Mouse (Mus musculus) heart, postnatal 0 days (tissue): ENCODE results near the gene Fah. TPM values are rescaled to one million over a fixed set of nuclear protein-coding genes. Genes with fewer than 3 reads are reported as not detected.

Experiments used
- ATAC-seq: fragments of 200-750 bp; cut with Nextera tagmentation; 2 replicates; pipeline ENCODE4 v1.8.0; 2017; ENCODE audit warnings: low read depth, moderate number of reproducible peaks, moderate library complexity; ENCODE audit not compliant: insufficient read depth
- DNase-seq: peaks from one replicate; pipeline ENCODE4 v3.0.0-alpha.2; 2016; ENCODE audit warnings: low spot score
- H3K27ac ChIP-seq: fragments of 300-500 bp; sonication (generic); 2 replicates; pipeline ENCODE4 v1.5.1; 2014; ENCODE audit warnings: low read depth, mild to moderate bottlenecking
- H3K27me3 ChIP-seq: fragments of 300-500 bp; sonication (generic); 2 replicates; pipeline ENCODE4 v1.6.1; 2014; ENCODE audit warnings: low read length, mixed read lengths; ENCODE audit not compliant: control insufficient read depth, insufficient read depth
- H3K36me3 ChIP-seq: fragments of 300-500 bp; sonication (generic); replicated peaks from 2 replicates; pipeline ENCODE4 v1.6.1; 2014; ENCODE audit warnings: low read length, mixed read lengths; ENCODE audit not compliant: control insufficient read depth, insufficient read depth
- H3K4me1 ChIP-seq: fragments of 300-500 bp; sonication (generic); 2 replicates; pipeline ENCODE4 v1.6.1; 2014; ENCODE audit warnings: antibody characterized with exemption; ENCODE audit not compliant: control insufficient read depth, insufficient read depth
- H3K4me2 ChIP-seq: fragments of 300-500 bp; sonication (generic); 2 replicates; pipeline ENCODE4 v1.6.1; 2014; ENCODE audit warnings: low read depth, mild to moderate bottlenecking, low read length, moderate library complexity
- H3K4me3 ChIP-seq: fragments of 300-500 bp; sonication (generic); 2 replicates; pipeline ENCODE4 v1.5.1; 2014; ENCODE audit warnings: low read depth, low read length
- H3K9ac ChIP-seq: fragments of 300-500 bp; sonication (generic); replicated peaks from 2 replicates; pipeline ENCODE4 v1.6.1; 2014; ENCODE audit warnings: low read depth, low read length, mixed read lengths
- H3K9me3 ChIP-seq: fragments of 300-500 bp; sonication (generic); replicated peaks from 2 replicates; pipeline ENCODE4 v1.6.1; 2016; ENCODE audit warnings: low read length; ENCODE audit not compliant: control insufficient read depth
- CTCF ChIP-seq: IDR thresholded peaks from 2 replicates; pipeline ENCODE4 v1.5.1; 2016; ENCODE audit warnings: antibody characterized with exemption, control low read depth, low read depth
- EP300 ChIP-seq: IDR thresholded peaks from 2 replicates; pipeline ENCODE4 v1.6.1; 2016; ENCODE audit warnings: antibody characterized with exemption, low read depth
- WGBS: fragments of 180-500 bp; shearing (Covaris S2); extraction: QIAGEN DNeasy Blood & Tissue Kit; methylation state at CpG from one replicate; pipeline ENCODE4 v1.1.7; 2014; 5-methylcytosine and 5-hydroxymethylcytosine counted together
- polyA plus RNA-seq: library from polyadenylated mRNA; unstranded; fragments of >200 nt; fragmentation: Nextera tagmentation; extraction: Ambion mirVana; gene quantifications from 2 replicates; pipeline ENCODE4 v1.2.1, GENCODE M21; 2015
- total RNA-seq: library from RNA; depleted of rRNA; stranded (reverse); fragments of >200 nt; gene quantifications from 2 replicates; pipeline ENCODE4 v1.2.3, GENCODE M21; 2014; ENCODE audit warnings: low replicate concordance; rRNA removed

Fah gene
- 2.2 and 20.2 TPM in 2 replicates for total RNA-seq
- 4.0 and 4.5 TPM in 2 replicates for polyA plus RNA-seq

DNA sequence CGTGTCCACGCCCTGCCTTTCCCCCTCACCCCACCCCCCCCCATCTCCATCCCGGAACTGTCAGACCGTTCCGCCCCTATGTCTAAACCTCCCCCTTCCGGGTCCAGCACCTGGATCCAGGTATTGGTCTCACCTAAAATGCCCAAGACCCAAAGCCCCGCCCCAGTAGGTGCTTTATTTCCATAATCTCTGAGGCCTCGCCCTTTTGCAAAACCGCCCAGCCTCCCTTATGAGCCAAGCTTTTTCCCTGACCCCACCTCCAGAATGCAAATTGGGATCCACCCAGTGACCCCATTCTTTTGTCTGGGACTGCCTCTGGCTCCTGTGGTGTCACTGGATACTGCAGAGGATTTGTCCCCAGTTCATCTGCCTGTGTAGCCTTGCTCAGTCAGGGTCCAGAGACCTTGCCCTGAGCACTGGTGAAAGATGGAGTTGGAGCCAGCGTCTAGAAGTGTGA is at the start of gene Fah:
Gene Fah (minus strand): TSS at position 430 of the 457 bp plus-strand sequence.
- no peak for TF ChIP-seq CTCF
- Histone ChIP-seq H3K27me3 (no peaks in the 10 kb centered on the region), H3K27ac (no peak within 1 kb of the TSS), H3K36me3 (no peaks in the 10 kb centered on the region), H3K9me3 (no peaks in the 10 kb centered on the region), H3K4me2 (peak within 1 kb of the TSS; percentile 98), H3K9ac (peak within 1 kb of the TSS; percentile 41), H3K4me1 (no peaks in the 10 kb centered on the region), H3K4me3 (peak within 1 kb of the TSS; percentile 59)
- ATAC-seq (peak; percentile 30), DNase-seq (no peak)
- WGBS = 4% methylated on average over 10 of the region's 10 CpGs

DNA sequence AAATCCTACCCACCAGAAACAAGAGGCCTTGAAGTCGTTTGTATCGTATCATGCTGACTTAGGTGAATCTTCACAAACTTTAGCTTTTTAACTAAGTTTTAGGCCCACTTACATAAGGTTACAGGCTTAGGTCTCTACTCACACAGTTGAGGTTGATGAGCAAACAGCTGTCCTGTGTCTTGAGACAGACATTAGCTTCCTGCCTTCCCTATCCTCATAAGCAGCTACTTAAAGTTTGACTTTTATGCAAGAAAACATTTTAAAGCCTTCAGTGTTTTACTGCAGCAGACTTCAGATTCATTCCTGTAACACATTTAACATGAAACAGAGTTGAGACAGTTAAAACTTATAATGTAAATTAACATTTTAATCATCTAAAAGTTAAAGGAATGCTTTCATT is 46.2 kb upstream of the Fah start:
- no peak overlapping the region for H3K9ac ChIP-seq
- H3K27me3 ChIP-seq = no peaks in the 10 kb centered on the region
- H3K27ac ChIP-seq = no peak overlapping the region
- 77% methylated on average over 2 of the region's 2 CpGs for WGBS
- ATAC-seq (no peak), DNase-seq (no peak)
- peaks cover 4% of the 10 kb centered on the region; the same call in 1 of the 2 replicates for H3K4me1 ChIP-seq
- no peak overlapping the region for H3K4me3 ChIP-seq
- no peaks in the 10 kb centered on the region for H3K9me3 ChIP-seq
- TF ChIP-seq CTCF (no peak), EP300 (no peak)
- no peak overlapping the region for H3K4me2 ChIP-seq
- 0 out of 2 replicates have a peak, but pooled peaks cover 3% of the 10 kb centered on the region for H3K36me3 ChIP-seq

DNA sequence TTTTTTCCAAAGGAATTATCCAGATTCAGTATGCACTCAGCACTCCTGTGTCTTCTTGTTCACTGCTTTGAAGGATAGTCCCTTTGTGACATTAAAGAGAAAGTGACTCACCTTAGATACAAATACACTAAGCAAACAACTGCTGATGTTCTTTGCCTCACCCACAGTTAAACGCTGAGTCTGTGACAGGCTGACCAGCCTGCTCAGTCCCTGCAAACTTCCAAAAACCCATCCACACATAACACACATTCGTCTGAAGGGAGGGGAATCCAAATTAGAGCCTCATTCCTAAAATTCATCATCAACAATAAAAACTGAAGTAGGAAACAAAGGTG is 45.4 kb upstream of the Fah start:
- Histone ChIP-seq H3K4me2 (no peak overlapping the region), H3K27me3 (no peaks in the 10 kb centered on the region), H3K9me3 (no peaks in the 10 kb centered on the region), H3K27ac (no peak overlapping the region), H3K9ac (no peak overlapping the region), H3K36me3 (0 out of 2 replicates have a peak, but pooled peaks cover 3% of the 10 kb centered on the region), H3K4me1 (peaks cover 4% of the 10 kb centered on the region; the same call in 1 of the 2 replicates), H3K4me3 (no peak overlapping the region)
- WGBS = 49% methylated on average over 2 of the region's 2 CpGs
- ATAC-seq = no peak
- DNase-seq = no peak
- no peak for TF ChIP-seq EP300
- no peak for TF ChIP-seq CTCF

GRCm38 (mm10) chr7:84651303-84651986 is 44.9 kb upstream of the Fah start:
- Histone ChIP-seq H3K4me1 (peaks cover 4% of the 10 kb centered on the region; the same call in 1 of the 2 replicates), H3K27ac (no peak overlapping the region), H3K4me2 (no peak overlapping the region), H3K27me3 (no peaks in the 10 kb centered on the region), H3K36me3 (0 out of 2 replicates have a peak, but pooled peaks cover 3% of the 10 kb centered on the region), H3K9me3 (no peaks in the 10 kb centered on the region), H3K9ac (no peak overlapping the region), H3K4me3 (no peak overlapping the region)
- DNase-seq (no peak), ATAC-seq (no peak)
- TF ChIP-seq CTCF (no peak), EP300 (no peak)
- 72% methylated on average over 4 of the region's 4 CpGs for WGBS

- H3K4me3 ChIP-seq = no peak overlapping the region
- H3K27me3 ChIP-seq = no peaks in the 10 kb centered on the region
- no peak for ATAC-seq
- TF ChIP-seq EP300 (no peak), CTCF (no peak)
- 79% methylated on average over 2 of the region's 2 CpGs for WGBS
- H3K4me2 ChIP-seq = no peak overlapping the region
- H3K9me3 ChIP-seq = no peaks in the 10 kb centered on the region
- H3K27ac ChIP-seq = no peak overlapping the region
- no peaks in the 10 kb centered on the region for H3K4me1 ChIP-seq
- H3K36me3 ChIP-seq = 0 out of 2 replicates have a peak, but pooled peaks cover 3% of the 10 kb centered on the region
- no peak for DNase-seq
- no peak overlapping the region for H3K9ac ChIP-seq
These were observed 42.5 kb upstream of the Fah start for GRCm38 (mm10) chr7:84649016-84649415.
